Mouse (Mus musculus) hindbrain, embryonic 14.5 days (tissue): ENCODE data around the gene Ap1s3. TPM values are rescaled to one million over a fixed set of nuclear protein-coding genes. Genes with fewer than 3 reads are reported as not detected.

Experiments used
- polyA plus RNA-seq: library from polyadenylated mRNA; unstranded; fragments of >200 nt; fragmentation: Nextera tagmentation; extraction: Ambion mirVana; gene quantifications from 2 replicates; pipeline ENCODE4 v1.2.1, GENCODE M21; 2014

Gene Ap1s3
- polyA plus RNA-seq, 1 experiment from 2014 or later = 0.35 TPM

Other genes with a start within 250 kb of the Ap1s3 start
- 158 and 200 TPM in 2 replicates for gene Scg2, start 231.9 kb downstream of the Ap1s3 start, polyA plus RNA-seq
- gene Mrpl44, start 104.0 kb upstream of the Ap1s3 start, polyA plus RNA-seq = 38.9 and 39.2 TPM in 2 replicates
- gene Wdfy1, start 104.2 kb upstream of the Ap1s3 start, polyA plus RNA-seq = 106 and 117 TPM in 2 replicates
- 328 and 356 TPM in 2 replicates for gene Serpine2, start 189.2 kb upstream of the Ap1s3 start, polyA plus RNA-seq